In genomic region chr5:34369341-34370021, GRCm38 (mm10) we compare ENCODE assay signal across 8 mouse cellular contexts. TPM values are rescaled to one million over a fixed set of nuclear protein-coding genes. Genes with fewer than 3 reads are reported as not detected.
DNase-seq lines count a peak whose midpoint lies in the region; ATAC-seq and TF ChIP-seq lines count a peak whose summit lies in the region.

Gene Fam193a, plus strand, starts transcription at chr5:34369933.

- no peaks in the 10 kb centered on the region for H3K27me3 ChIP-seq in hindbrain, embryonic 10.5 days (ENCODE audit: insufficient read depth, poor library complexity, severe bottlenecking)
- no peaks in the 10 kb centered on the region for H3K27me3 ChIP-seq in lung, postnatal 0 days (replicated peaks; ENCODE audit: insufficient read depth, low read length)

- H3K4me2 ChIP-seq in lung, postnatal 0 days (replicated peaks; ENCODE audit: low read depth, low read length) = peak within 1 kb of the TSS; percentile 73

- DNase-seq in MN1 (ENCODE audit: low spot score) = peak; percentile 99
- peak; percentile 97 for DNase-seq in cerebellum, adult 9-10 months
- peak; percentile 96 for DNase-seq in hindbrain, embryonic 10.5 days (ENCODE audit: low spot score)
- DNase-seq in layer of hippocampus, adult 9-11 months = peak; percentile 98
- peak; percentile 97 for DNase-seq in lung, postnatal 0 days (ENCODE audit: low spot score)
- peak; percentile 96 for DNase-seq in ovary, postnatal 14 days (ENCODE audit: low spot score)
- peak; percentile 99 for DNase-seq in thymus, postnatal 14 days

- H3K9ac ChIP-seq in lung, postnatal 0 days (replicated peaks; ENCODE audit: low read depth) = peak within 1 kb of the TSS; percentile 96

- H3K4me3 ChIP-seq in hindbrain, embryonic 10.5 days = peak within 1 kb of the TSS; percentile 92
- peak within 1 kb of the TSS; percentile 88 for H3K4me3 ChIP-seq in lung, postnatal 0 days (ENCODE audit: low read depth, low read length)

- TF ChIP-seq CTCF in lung, postnatal 0 days (IDR thresholded peaks at IDR 0.05) = no peak

- peak within 1 kb of the TSS; percentile 86 for H3K27ac ChIP-seq in hindbrain, embryonic 10.5 days
- H3K27ac ChIP-seq in lung, postnatal 0 days (ENCODE audit: low read length) = peak within 1 kb of the TSS; percentile 88

- peaks cover 31% of the 10 kb centered on the region for H3K4me1 ChIP-seq in hindbrain, embryonic 10.5 days (replicated peaks)
- H3K4me1 ChIP-seq in lung, postnatal 0 days (ENCODE audit: insufficient read depth, low read depth, low read length) = peaks cover 10% of the 10 kb centered on the region; the same call in 1 of the 2 replicates

- peak; percentile 97 for ATAC-seq in frontal cortex, adult (ENCODE audit: low TSS enrichment)
- ATAC-seq in lung, postnatal 0 days = peak; percentile 100

- no peak for TF ChIP-seq EP300 in lung, postnatal 0 days (IDR thresholded peaks at IDR 0.05)

- H3K36me3 ChIP-seq in hindbrain, embryonic 10.5 days = peaks cover 16% of the 10 kb centered on the region
- no peaks in the 10 kb centered on the region for H3K36me3 ChIP-seq in lung, postnatal 0 days (ENCODE audit: insufficient read depth, low read length)

- WGBS in hindbrain, embryonic 10.5 days = under 1% methylated on average over 58 of the region's 64 CpGs
- under 1% methylated on average over 27 of the region's 64 CpGs for WGBS in lung, postnatal 0 days

- no peaks in the 10 kb centered on the region for H3K9me3 ChIP-seq in hindbrain, embryonic 10.5 days
- no peaks in the 10 kb centered on the region for H3K9me3 ChIP-seq in lung, postnatal 0 days (ENCODE audit: low read length)

RNA-seq across cellular contexts. Expression of gene Fam193a, which starts in this region (rescaled TPM):
- 13.2 and 13.3 TPM in 2 replicates for polyA plus RNA-seq in hindbrain, embryonic 10.5 days (2016; fragmentation: Nextera tagmentation; extraction: Ambion mirVana)
- polyA plus RNA-seq in lung, postnatal 0 days (2015; fragmentation: Nextera tagmentation; extraction: Ambion mirVana) = 7.0 and 7.9 TPM in 2 replicates

Comparison
In these comparisons a context has a peak if more than half of its experiments do, and no peak if none do; other contexts are left out.
1. Peak in every context shown above with its lines: DNase-seq, ATAC-seq, H3K4me3 ChIP-seq and H3K27ac ChIP-seq.